Comparison of ENCODE assay signal across 30 mouse cellular contexts in genomic region chr11:71388411-71388810, GRCm38 (mm10).
"Had no signal": no experiment of that assay in that cellular context is flagged by ENCODE, and none has a peak within 500 bp of the region (broad histone marks: within the 10 kb centered on the region; RNA-seq: fewer than 3 reads in every experiment).

No protein-coding gene starts in this region.

- H3K4me2 ChIP-seq: limb, embryonic 12.5 days; limb, embryonic 13.5 days; limb, embryonic 15.5 days; liver, embryonic 11.5 days; liver, embryonic 12.5 days; liver, embryonic 13.5 days; liver, embryonic 15.5 days; lung, embryonic 14.5 days; lung, embryonic 15.5 days; midbrain, embryonic 12.5 days; midbrain, embryonic 13.5 days; midbrain, embryonic 15.5 days had no signal

- H3K27ac ChIP-seq: limb, embryonic 10.5 days; limb, embryonic 12.5 days; limb, embryonic 13.5 days; limb, embryonic 15.5 days; liver, embryonic 12.5 days; liver, embryonic 13.5 days; liver, embryonic 14.5 days; liver, embryonic 15.5 days; lung, embryonic 15.5 days; macrophage; neural tube, embryonic 12.5 days had no signal

- H3K9me3 ChIP-seq: limb, embryonic 10.5 days; limb, embryonic 12.5 days; limb, embryonic 13.5 days; limb, embryonic 15.5 days; liver, embryonic 12.5 days; liver, embryonic 13.5 days; liver, embryonic 15.5 days; lung, embryonic 15.5 days; midbrain, embryonic 10.5 days; midbrain, embryonic 12.5 days; midbrain, embryonic 13.5 days; midbrain, embryonic 15.5 days; neural tube, embryonic 12.5 days had no signal

- H3K4me1 ChIP-seq: limb, embryonic 10.5 days; limb, embryonic 12.5 days; limb, embryonic 13.5 days; limb, embryonic 15.5 days; liver, embryonic 12.5 days; liver, embryonic 13.5 days; liver, embryonic 15.5 days; lung, embryonic 15.5 days; megakaryocyte, embryonic 14.5 days had no signal

- H3K4me3 ChIP-seq: limb, embryonic 10.5 days; limb, embryonic 12.5 days; limb, embryonic 13.5 days; limb, embryonic 15.5 days; liver, embryonic 12.5 days; liver, embryonic 13.5 days; liver, embryonic 15.5 days; lung, embryonic 15.5 days; megakaryocyte, embryonic 14.5 days; midbrain, embryonic 10.5 days; midbrain, embryonic 12.5 days; midbrain, embryonic 13.5 days; midbrain, embryonic 15.5 days; myocyte; neural tube, embryonic 12.5 days had no signal

- H3K9ac ChIP-seq: limb, embryonic 12.5 days; limb, embryonic 13.5 days; limb, embryonic 15.5 days; liver, embryonic 12.5 days; liver, embryonic 13.5 days; liver, embryonic 14.5 days; liver, embryonic 15.5 days; liver, postnatal 0 days; lung, embryonic 14.5 days; lung, embryonic 15.5 days; midbrain, embryonic 12.5 days; midbrain, embryonic 13.5 days; midbrain, embryonic 15.5 days; neural tube, embryonic 12.5 days had no signal

- H3K27me3 ChIP-seq: limb, embryonic 12.5 days; limb, embryonic 13.5 days; limb, embryonic 15.5 days; liver, embryonic 12.5 days; liver, embryonic 13.5 days; liver, embryonic 15.5 days; lung, embryonic 15.5 days; megakaryocyte, embryonic 14.5 days; midbrain, embryonic 12.5 days; midbrain, embryonic 13.5 days; midbrain, embryonic 15.5 days; neural tube, embryonic 12.5 days had no signal

- DNase-seq: left cerebral cortex, postnatal 4 days; liver; liver, embryonic 13.5 days; liver, postnatal 0 days; lung, adult 18-20 months; lung, adult 2 months; lung, embryonic 14.5 days; lung, postnatal 10 days; lung, postnatal 14 days; lung, postnatal 36 days; lung, postnatal 4 days; midbrain, embryonic 14.5 days had no signal

- ATAC-seq: liver, embryonic 12.5 days; liver, postnatal 0 days; lung, postnatal 0 days; midbrain, embryonic 13.5 days; midbrain, embryonic 15.5 days had no signal

- H3K36me3 ChIP-seq: limb, embryonic 10.5 days; limb, embryonic 12.5 days; limb, embryonic 13.5 days; limb, embryonic 15.5 days; liver, embryonic 12.5 days; liver, embryonic 13.5 days; liver, embryonic 15.5 days; lung, embryonic 15.5 days; midbrain, embryonic 10.5 days; midbrain, embryonic 12.5 days; midbrain, embryonic 13.5 days; midbrain, embryonic 15.5 days; neural tube, embryonic 12.5 days had no signal
